Mouse (Mus musculus): ENCODE measurements around the gene Trmt1.

- no peak for TF ChIP-seq CTCF (IDR thresholded peaks at IDR 0.05; ENCODE audit: insufficient read depth, low read length)
- peak; percentile 33; the same call in 1 of the 2 replicates for TF ChIP-seq POLR2A (IDR thresholded peaks at IDR 0.05; ENCODE audit: borderline replicate concordance, extremely low read depth, low read depth, low read length)
Measured at GRCm38 (mm10) chr8:84639162-84640009, 46.7 kb upstream of the Trmt1 start.

Data from lung, adult 2 months (tissue).